Mouse (Mus musculus) liver, embryonic 16.5 days (tissue): Measurements from ENCODE around the gene Ank3. TPM values are rescaled to one million over a fixed set of nuclear protein-coding genes. Genes with fewer than 3 reads are reported as not detected.

Experiments
- ATAC-seq: fragments of 200-750 bp; cut with Nextera tagmentation; 2 replicates; pipeline ENCODE4 v1.8.0; 2017; ENCODE audit warnings: low read depth, mild to moderate bottlenecking, moderate number of reproducible peaks, moderate library complexity
- H3K27ac ChIP-seq: fragments of 300-500 bp; sonication (generic); 2 replicates; pipeline ENCODE4 v1.5.1; 2014; ENCODE audit warnings: mild to moderate bottlenecking, low read length
- H3K27me3 ChIP-seq: fragments of 300-500 bp; sonication (generic); 2 replicates; pipeline ENCODE4 v1.6.1; 2014; ENCODE audit warnings: low read depth, low read length, mixed read lengths; ENCODE audit not compliant: control insufficient read depth, insufficient read depth
- H3K36me3 ChIP-seq: fragments of 300-500 bp; sonication (generic); 2 replicates; pipeline ENCODE4 v1.6.1; 2014; ENCODE audit warnings: mild to moderate bottlenecking; ENCODE audit not compliant: control insufficient read depth, insufficient read depth
- H3K4me1 ChIP-seq: fragments of 300-500 bp; sonication (generic); 2 replicates; pipeline ENCODE4 v1.6.1; 2014; ENCODE audit warnings: low read depth, low read length, mixed read lengths; ENCODE audit not compliant: control insufficient read depth
- H3K4me2 ChIP-seq: fragments of 300-500 bp; sonication (generic); 2 replicates; pipeline ENCODE4 v1.6.1; 2014; ENCODE audit warnings: low read depth, low read length, mixed read lengths
- H3K4me3 ChIP-seq: fragments of 300-500 bp; sonication (generic); 2 replicates; pipeline ENCODE4 v1.5.1; 2014; ENCODE audit warnings: low read depth, mild to moderate bottlenecking, low read length
- H3K9ac ChIP-seq: fragments of 300-500 bp; sonication (generic); 2 replicates; pipeline ENCODE4 v1.6.1; 2014; ENCODE audit warnings: low read depth, low read length
- H3K9me3 ChIP-seq: fragments of 300-500 bp; sonication (generic); replicated peaks from 2 replicates; pipeline ENCODE4 v1.6.1; 2016; ENCODE audit warnings: low read length; ENCODE audit not compliant: control insufficient read depth
- WGBS: fragments of 180-500 bp; shearing (Covaris S2); extraction: QIAGEN DNeasy Blood & Tissue Kit; methylation state at CpG from one replicate; pipeline ENCODE4 v1.1.7; 2014; ENCODE audit not compliant: insufficient replicate concordance; 5-methylcytosine and 5-hydroxymethylcytosine counted together
- polyA plus RNA-seq: library from polyadenylated mRNA; unstranded; fragments of >200 nt; fragmentation: Nextera tagmentation; extraction: Ambion mirVana; gene quantifications from 2 replicates; pipeline ENCODE4 v1.2.1, GENCODE M21; 2015

Ank3 gene
- polyA plus RNA-seq, 1 experiment from 2014 or later, result 14.0 TPM

- Histone ChIP-seq H3K9ac (no peak overlapping the region), H3K4me1 (no peaks in the 10 kb centered on the region), H3K36me3 (no peaks in the 10 kb centered on the region), H3K4me2 (no peak overlapping the region), H3K27me3 (no peaks in the 10 kb centered on the region), H3K27ac (no peak overlapping the region), H3K9me3 (0 out of 2 replicates have a peak, but pooled peaks cover 2% of the 10 kb centered on the region), H3K4me3 (no peak overlapping the region)
- 61% methylated on average over 2 of the region's 2 CpGs for WGBS
- ATAC-seq, result no peak
These were observed 620.1 kb downstream of the Ank3 start for GRCm38 (mm10) chr10:70018691-70019090.

DNA sequence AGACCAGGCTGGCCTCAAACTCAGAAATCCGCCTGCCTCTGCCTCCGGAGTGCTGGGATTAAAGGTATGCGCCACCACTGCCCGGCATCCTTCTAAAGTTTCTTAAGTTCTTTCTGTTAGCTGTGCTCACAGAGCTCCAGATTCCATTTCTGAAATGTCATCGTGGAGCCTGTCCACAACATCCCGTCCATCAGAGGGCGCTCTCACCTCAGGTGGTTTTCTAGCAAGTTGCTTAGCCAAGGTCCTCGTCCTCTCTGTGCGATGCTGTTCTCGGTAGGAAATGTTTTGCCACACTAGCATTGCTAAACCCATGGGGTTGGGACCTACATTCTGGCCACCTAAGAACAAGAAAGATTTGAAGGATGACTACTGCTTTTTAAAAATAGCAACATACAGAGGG is 623.1 kb downstream of the Ank3 start:
- Histone ChIP-seq H3K9ac (no peak overlapping the region), H3K4me2 (no peak overlapping the region), H3K36me3 (no peaks in the 10 kb centered on the region), H3K27me3 (no peaks in the 10 kb centered on the region), H3K4me3 (no peak overlapping the region), H3K9me3 (0 out of 2 replicates have a peak, but pooled peaks cover 2% of the 10 kb centered on the region), H3K4me1 (no peaks in the 10 kb centered on the region), H3K27ac (no peak overlapping the region)
- no peak for ATAC-seq
- whole genome bisulfite sequencing, result 63% methylated on average over 10 of the region's 10 CpGs

GRCm38 (mm10) chr10:70022596-70022995 is 624.0 kb downstream of the Ank3 start:
- Histone ChIP-seq H3K4me1 (no peaks in the 10 kb centered on the region), H3K9me3 (0 out of 2 replicates have a peak, but pooled peaks cover 2% of the 10 kb centered on the region), H3K27ac (no peak overlapping the region), H3K9ac (no peak overlapping the region), H3K4me2 (no peak overlapping the region), H3K27me3 (no peaks in the 10 kb centered on the region), H3K4me3 (no peak overlapping the region), H3K36me3 (no peaks in the 10 kb centered on the region)
- no peak for ATAC-seq
- 46% methylated on average over 5 of the region's 5 CpGs for WGBS

GRCm38 (mm10) chr10:70023861-70024260 is 625.3 kb downstream of the Ank3 start:
- no peak for ATAC-seq
- Histone ChIP-seq H3K4me2 (no peak overlapping the region), H3K4me3 (no peak overlapping the region), H3K36me3 (no peaks in the 10 kb centered on the region), H3K27ac (no peak overlapping the region), H3K9ac (no peak overlapping the region), H3K4me1 (no peaks in the 10 kb centered on the region), H3K9me3 (0 out of 2 replicates have a peak, but pooled peaks cover 2% of the 10 kb centered on the region), H3K27me3 (no peaks in the 10 kb centered on the region)
- 60% methylated on average over 11 of the region's 11 CpGs for WGBS

- no peak for ATAC-seq
- Histone ChIP-seq H3K9me3 (no peaks in the 10 kb centered on the region), H3K4me1 (no peaks in the 10 kb centered on the region), H3K9ac (no peak overlapping the region), H3K36me3 (no peaks in the 10 kb centered on the region), H3K27me3 (no peaks in the 10 kb centered on the region), H3K4me2 (no peak overlapping the region), H3K4me3 (no peak overlapping the region), H3K27ac (no peak overlapping the region)
- 81% methylated on average over 8 of the region's 8 CpGs for WGBS
These were observed 633.4 kb downstream of the Ank3 start for GRCm38 (mm10) chr10:70031942-70032341.

DNA sequence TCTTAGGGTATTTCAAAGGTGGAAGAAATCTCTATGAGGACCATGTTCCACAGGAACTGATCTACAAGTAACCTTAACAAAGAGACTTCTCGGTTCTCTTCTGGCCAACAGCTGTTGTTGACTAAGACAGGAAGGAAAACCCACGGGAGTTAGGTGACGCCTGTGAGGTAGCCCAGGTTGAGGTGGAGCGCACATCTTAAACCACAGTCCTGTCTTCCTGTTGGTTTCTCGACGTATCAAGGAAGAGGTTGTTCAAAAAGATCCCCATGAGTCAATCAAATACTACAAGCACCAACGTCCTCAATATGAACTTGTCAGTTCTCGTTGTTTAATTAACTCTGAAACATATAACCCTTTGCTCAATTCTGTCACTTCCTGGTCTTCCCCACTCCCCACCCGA is 634.4 kb downstream of the Ank3 start:
- Histone ChIP-seq H3K4me2 (no peak overlapping the region), H3K27ac (no peak overlapping the region), H3K4me3 (no peak overlapping the region), H3K36me3 (no peaks in the 10 kb centered on the region), H3K4me1 (no peaks in the 10 kb centered on the region), H3K9me3 (no peaks in the 10 kb centered on the region), H3K27me3 (no peaks in the 10 kb centered on the region), H3K9ac (no peak overlapping the region)
- 54% methylated on average over 9 of the region's 9 CpGs for WGBS
- ATAC-seq, result no peak

GRCm38 (mm10) chr10:70033856-70034255 is 635.3 kb downstream of the Ank3 start:
- Histone ChIP-seq H3K27me3 (no peaks in the 10 kb centered on the region), H3K9ac (no peak overlapping the region), H3K27ac (no peak overlapping the region), H3K4me3 (no peak overlapping the region), H3K4me1 (no peaks in the 10 kb centered on the region), H3K36me3 (no peaks in the 10 kb centered on the region), H3K9me3 (no peaks in the 10 kb centered on the region), H3K4me2 (no peak overlapping the region)
- WGBS, result 65% methylated on average over 3 of the region's 3 CpGs
- no peak for ATAC-seq

GRCm38 (mm10) chr10:70039871-70040291 is 641.3 kb downstream of the Ank3 start:
- no peak overlapping the region for H3K9ac ChIP-seq
- H3K4me2 ChIP-seq, result no peak overlapping the region
- H3K36me3 ChIP-seq, result no peaks in the 10 kb centered on the region
- H3K27ac ChIP-seq, result no peak overlapping the region
- H3K27me3 ChIP-seq, result no peaks in the 10 kb centered on the region
- WGBS, result 71% methylated on average over 17 of the region's 17 CpGs
- H3K9me3 ChIP-seq, result no peaks in the 10 kb centered on the region
- no peak overlapping the region for H3K4me3 ChIP-seq
- no peaks in the 10 kb centered on the region for H3K4me1 ChIP-seq
- ATAC-seq, result no peak

DNA sequence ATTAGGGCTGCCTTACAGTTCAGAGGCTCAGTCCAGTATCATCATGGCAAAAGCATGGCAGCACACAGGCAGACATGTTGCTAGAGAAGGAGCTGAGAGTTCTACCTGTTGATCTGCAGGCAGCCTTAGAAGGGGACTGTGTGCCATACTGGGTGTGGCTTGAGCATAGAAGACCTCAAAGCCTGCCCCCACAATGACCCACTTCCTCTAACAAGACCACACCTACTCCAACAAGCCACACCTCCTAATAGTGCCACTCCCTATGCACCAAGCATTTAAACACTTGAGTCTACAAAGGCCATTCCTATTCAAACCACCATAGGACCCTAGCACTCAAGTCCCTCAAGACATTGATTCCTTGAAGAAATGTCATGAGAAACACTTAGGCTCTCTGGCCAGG is 643.0 kb downstream of the Ank3 start:
- H3K9ac ChIP-seq, result no peak overlapping the region
- no peak overlapping the region for H3K4me3 ChIP-seq
- H3K9me3 ChIP-seq, result no peaks in the 10 kb centered on the region
- no peak overlapping the region for H3K4me2 ChIP-seq
- no peaks in the 10 kb centered on the region for H3K27me3 ChIP-seq
- H3K36me3 ChIP-seq, result no peaks in the 10 kb centered on the region
- no peak overlapping the region for H3K27ac ChIP-seq
- H3K4me1 ChIP-seq, result no peaks in the 10 kb centered on the region
- no peak for ATAC-seq
